Mouse (Mus musculus): ENCODE results near the gene Gm49486. TPM values are rescaled to one million over a fixed set of nuclear protein-coding genes. Genes with fewer than 3 reads are reported as not detected.
A peak's percentile ranks its signal among the peaks of the same experiment; 100 is the strongest.
"Not testable (repeated sequence)": the region's sequence is repeated elsewhere in the genome, so short reads cannot be mapped to it uniquely, and the experiment has no call there.

The Gm49486 gene
- polyA plus RNA-seq, 1 experiment from 2014 or later: 0.74 TPM

- Histone ChIP-seq H3K27ac (no peak overlapping the region), H3K36me3 (no peaks in the 10 kb centered on the region), H3K27me3 (peaks cover 9% of the 10 kb centered on the region; the same call in 1 of the 2 replicates), H3K4me3 (replicated peaks) (no peak overlapping the region), H3K4me2 (no peak overlapping the region), H3K9ac (no peak overlapping the region), H3K9me3 (replicated peaks) (no peaks in the 10 kb centered on the region), H3K4me1 (peaks cover 21% of the 10 kb centered on the region)
- no peak for ATAC-seq (replicated peaks; ENCODE audit: low FRiP score)
- 34% methylated on average over 10 of the region's 10 CpGs for WGBS
Measured at GRCm38 (mm10) chr15:79202575-79202974, 26.6 kb upstream of the Gm49486 start.

- WGBS: 62% methylated on average over 6 of the region's 6 CpGs
- no peak overlapping the region for H3K27ac ChIP-seq
- H3K4me1 ChIP-seq: peaks cover 11% of the 10 kb centered on the region
Measured at GRCm38 (mm10) chr15:79208211-79208610, 21.0 kb upstream of the Gm49486 start.

GRCm38 (mm10) chr15:79208758-79209439 is 20.3 kb upstream of the Gm49486 start:
- 71% methylated on average over 27 of the region's 27 CpGs for WGBS
- 0 out of 2 replicates have a peak, but pooled peaks have one; percentile 28 for ATAC-seq (replicated peaks; ENCODE audit: low FRiP score)
- no peak overlapping the region for H3K27ac ChIP-seq
- no peaks in the 10 kb centered on the region for H3K27me3 ChIP-seq
- H3K36me3 ChIP-seq: no peaks in the 10 kb centered on the region
- H3K9ac ChIP-seq: no peak overlapping the region
- H3K4me2 ChIP-seq: 0 out of 2 replicates have a peak overlapping the region, but pooled peaks have one; percentile 9
- H3K4me3 ChIP-seq (replicated peaks): no peak overlapping the region
- no peaks in the 10 kb centered on the region for H3K9me3 ChIP-seq (replicated peaks)
- peaks cover 11% of the 10 kb centered on the region for H3K4me1 ChIP-seq

More at GRCm38 (mm10) chr15:79208211-79208610, 21.0 kb upstream of the Gm49486 start:
- no peaks in the 10 kb centered on the region for H3K9me3 ChIP-seq (replicated peaks)
- H3K4me2 ChIP-seq: no peak overlapping the region
- no peak for ATAC-seq (replicated peaks; ENCODE audit: low FRiP score)
- H3K36me3 ChIP-seq: no peaks in the 10 kb centered on the region
- no peaks in the 10 kb centered on the region for H3K27me3 ChIP-seq
- no peak overlapping the region for H3K9ac ChIP-seq
- no peak overlapping the region for H3K4me3 ChIP-seq (replicated peaks)

- no peak for ATAC-seq (replicated peaks; ENCODE audit: low FRiP score)
- no peak overlapping the region for H3K27ac ChIP-seq
- WGBS: 73% methylated on average over 2 of the region's 2 CpGs
Measured at GRCm38 (mm10) chr15:79210357-79210756, 18.8 kb upstream of the Gm49486 start.

GRCm38 (mm10) chr15:79212750-79213446 is 16.3 kb upstream of the Gm49486 start:
- no peak for ATAC-seq (replicated peaks; ENCODE audit: low FRiP score)

More at GRCm38 (mm10) chr15:79210357-79210756, 18.8 kb upstream of the Gm49486 start:
- Histone ChIP-seq H3K9me3 (replicated peaks) (no peaks in the 10 kb centered on the region), H3K4me2 (no peak overlapping the region), H3K4me3 (replicated peaks) (no peak overlapping the region), H3K4me1 (peaks cover 11% of the 10 kb centered on the region), H3K27me3 (no peaks in the 10 kb centered on the region), H3K36me3 (no peaks in the 10 kb centered on the region), H3K9ac (no peak overlapping the region)

GRCm38 (mm10) chr15:79213591-79213990 is 15.6 kb upstream of the Gm49486 start:
- Histone ChIP-seq H3K9ac (no peak overlapping the region), H3K27ac (no peak overlapping the region), H3K9me3 (replicated peaks) (no peaks in the 10 kb centered on the region), H3K36me3 (no peaks in the 10 kb centered on the region), H3K27me3 (no peaks in the 10 kb centered on the region), H3K4me1 (peaks cover 11% of the 10 kb centered on the region), H3K4me3 (replicated peaks) (no peak overlapping the region), H3K4me2 (no peak overlapping the region)
- ATAC-seq (replicated peaks; ENCODE audit: low FRiP score): no peak
- 77% methylated on average over 6 of the region's 6 CpGs for WGBS

More at GRCm38 (mm10) chr15:79212750-79213446, 16.3 kb upstream of the Gm49486 start:
- no peak overlapping the region for H3K4me3 ChIP-seq (replicated peaks)
- WGBS: 83% methylated on average over 26 of the region's 26 CpGs
- no peaks in the 10 kb centered on the region for H3K36me3 ChIP-seq
- 0 out of 2 replicates have a peak overlapping the region, but pooled peaks have one; percentile 3 for H3K27ac ChIP-seq
- no peaks in the 10 kb centered on the region for H3K9me3 ChIP-seq (replicated peaks)
- no peaks in the 10 kb centered on the region for H3K27me3 ChIP-seq
- H3K4me2 ChIP-seq: no peak overlapping the region
- H3K9ac ChIP-seq: no peak overlapping the region
- H3K4me1 ChIP-seq: peaks cover 11% of the 10 kb centered on the region

GRCm38 (mm10) chr15:79216191-79216590 is 13.0 kb upstream of the Gm49486 start:
- Histone ChIP-seq H3K36me3 (no peaks in the 10 kb centered on the region), H3K4me2 (no peak overlapping the region), H3K9ac (no peak overlapping the region), H3K27ac (no peak overlapping the region), H3K4me1 (peaks cover 15% of the 10 kb centered on the region), H3K27me3 (no peaks in the 10 kb centered on the region), H3K4me3 (replicated peaks) (no peak overlapping the region), H3K9me3 (replicated peaks) (no peaks in the 10 kb centered on the region)
- WGBS: 71% methylated on average over 3 of the region's 3 CpGs
- no peak for ATAC-seq (replicated peaks; ENCODE audit: low FRiP score)

- H3K36me3 ChIP-seq: no peaks in the 10 kb centered on the region
- H3K27me3 ChIP-seq: 0 out of 2 replicates have a peak, but pooled peaks cover 4% of the 10 kb centered on the region
- WGBS: 0% methylated on average over 1 of the region's 1 CpGs
- no peak overlapping the region for H3K9ac ChIP-seq
- H3K4me3 ChIP-seq (replicated peaks): no peak overlapping the region
- peaks cover 10% of the 10 kb centered on the region for H3K4me1 ChIP-seq
- no peak overlapping the region for H3K4me2 ChIP-seq
- H3K27ac ChIP-seq: peak overlapping the region; percentile 51; the same call in 1 of the 2 replicates
- peak; percentile 61 for ATAC-seq (replicated peaks; ENCODE audit: low FRiP score)
- H3K9me3 ChIP-seq (replicated peaks): no peaks in the 10 kb centered on the region
Measured at GRCm38 (mm10) chr15:79219572-79219971, 9.6 kb upstream of the Gm49486 start.

- H3K4me3 ChIP-seq (replicated peaks): no peak overlapping the region
- H3K36me3 ChIP-seq: no peaks in the 10 kb centered on the region
- ATAC-seq (replicated peaks; ENCODE audit: low FRiP score): no peak
- no peak overlapping the region for H3K4me2 ChIP-seq
- H3K9me3 ChIP-seq (replicated peaks): no peaks in the 10 kb centered on the region
- 9% methylated on average over 5 of the region's 5 CpGs for WGBS
- 0 out of 2 replicates have a peak, but pooled peaks cover 4% of the 10 kb centered on the region for H3K27me3 ChIP-seq
- no peak overlapping the region for H3K27ac ChIP-seq
- H3K4me1 ChIP-seq: peaks cover 12% of the 10 kb centered on the region
- no peak overlapping the region for H3K9ac ChIP-seq
Measured at GRCm38 (mm10) chr15:79223641-79224040, 5.5 kb upstream of the Gm49486 start.

- Histone ChIP-seq H3K4me3 (replicated peaks) (no peak overlapping the region), H3K4me2 (no peak overlapping the region), H3K27me3 (0 out of 2 replicates have a peak, but pooled peaks cover 4% of the 10 kb centered on the region), H3K36me3 (no peaks in the 10 kb centered on the region), H3K4me1 (peaks cover 12% of the 10 kb centered on the region), H3K9ac (no peak overlapping the region), H3K9me3 (replicated peaks) (no peaks in the 10 kb centered on the region), H3K27ac (no peak overlapping the region)
- WGBS: 11% methylated on average over 5 of the region's 5 CpGs
- ATAC-seq (replicated peaks; ENCODE audit: low FRiP score): peak; percentile 44
Measured at GRCm38 (mm10) chr15:79224685-79225084, 4.5 kb upstream of the Gm49486 start.

- not testable (repeated sequence) for H3K4me3 ChIP-seq (replicated peaks); H3K9ac ChIP-seq; ATAC-seq (replicated peaks; ENCODE audit: low FRiP score); H3K27ac ChIP-seq; H3K36me3 ChIP-seq; H3K4me2 ChIP-seq; H3K27me3 ChIP-seq; H3K9me3 ChIP-seq (replicated peaks)
- H3K4me1 ChIP-seq: peaks cover 19% of the 10 kb centered on the region
- WGBS: 59% methylated on average over 2 of the region's 2 CpGs
Measured at GRCm38 (mm10) chr15:79225780-79226179, 3.4 kb upstream of the Gm49486 start.

GRCm38 (mm10) chr15:79235268-79235667 is 6.1 kb downstream of the Gm49486 start:
- Histone ChIP-seq H3K9ac (no peak overlapping the region), H3K4me1 (peaks cover 2% of the 10 kb centered on the region), H3K27me3 (no peaks in the 10 kb centered on the region), H3K36me3 (peaks cover 88% of the 10 kb centered on the region), H3K4me3 (replicated peaks) (no peak overlapping the region), H3K27ac (no peak overlapping the region), H3K9me3 (replicated peaks) (no peaks in the 10 kb centered on the region), H3K4me2 (no peak overlapping the region)
- WGBS: 71% methylated on average over 9 of the region's 9 CpGs
- no peak for ATAC-seq (replicated peaks; ENCODE audit: low FRiP score)

Data from kidney, embryonic 15.5 days (tissue).